Mouse (Mus musculus) kidney, adult 2 months (tissue): ENCODE results near the gene Stoml2. TPM values are rescaled to one million over a fixed set of nuclear protein-coding genes. Genes with fewer than 3 reads are reported as not detected.

Experiments used
- DNase-seq: peaks from one replicate; pipeline ENCODE4 v3.0.0; 2021
- H3K27ac ChIP-seq: fragments of 200-500 bp; 2 replicates; pipeline ENCODE4 v1.5.1; 2012; ENCODE audit warnings: low read depth, low read length, control low read depth, inconsistent platforms; ENCODE audit not compliant: insufficient read depth
- H3K27me3 ChIP-seq: fragments of 200-500 bp; replicated peaks from 2 replicates; pipeline ENCODE4 v1.6.1; 2012; ENCODE audit warnings: mild to moderate bottlenecking, moderate library complexity, low read length, inconsistent platforms; ENCODE audit not compliant: control insufficient read depth, insufficient read depth
- H3K36me3 ChIP-seq: fragments of 200-500 bp; 2 replicates; pipeline ENCODE4 v1.6.1; 2012; ENCODE audit warnings: mild to moderate bottlenecking, moderate library complexity, low read length, inconsistent platforms; ENCODE audit not compliant: control insufficient read depth, insufficient read depth
- H3K4me1 ChIP-seq: fragments of 200-500 bp; 2 replicates; pipeline ENCODE4 v1.6.1; 2011; ENCODE audit warnings: low read length; ENCODE audit not compliant: control insufficient read depth, insufficient read depth
- H3K4me3 ChIP-seq: fragments of 200-500 bp; 2 replicates; pipeline ENCODE4 v1.5.1; 2011; ENCODE audit warnings: mild to moderate bottlenecking, low read depth, low read length, control low read depth; ENCODE audit not compliant: insufficient read depth
- CTCF ChIP-seq: fragments of 200-500 bp; conservative IDR thresholded peaks from 2 replicates; pipeline ENCODE4 v1.5.1; 2011; ENCODE audit warnings: low read depth, mild to moderate bottlenecking, control low read depth, low read length, moderate library complexity, mixed read lengths; ENCODE audit not compliant: insufficient read depth, insufficient read length
- POLR2A ChIP-seq: fragments of 200-500 bp; IDR thresholded peaks from one replicate; pipeline ENCODE4 v1.6.1; 2011; ENCODE audit warnings: low read depth, low read length, control low read depth
- WGBS: fragments of 180-500 bp; shearing (Covaris S2); methylation state at CpG from one replicate; pipeline ENCODE4 v1.1.7; 2018; 5-methylcytosine and 5-hydroxymethylcytosine counted together
- polyA plus RNA-seq: library from polyadenylated mRNA; depleted of rRNA; stranded (reverse); fragments of >200 nt; gene quantifications from 2 replicates; pipeline ENCODE4 v1.2.3, GENCODE M21; 2012

The Stoml2 gene
- polyA plus RNA-seq, 1 experiment: 118 TPM

DNA sequence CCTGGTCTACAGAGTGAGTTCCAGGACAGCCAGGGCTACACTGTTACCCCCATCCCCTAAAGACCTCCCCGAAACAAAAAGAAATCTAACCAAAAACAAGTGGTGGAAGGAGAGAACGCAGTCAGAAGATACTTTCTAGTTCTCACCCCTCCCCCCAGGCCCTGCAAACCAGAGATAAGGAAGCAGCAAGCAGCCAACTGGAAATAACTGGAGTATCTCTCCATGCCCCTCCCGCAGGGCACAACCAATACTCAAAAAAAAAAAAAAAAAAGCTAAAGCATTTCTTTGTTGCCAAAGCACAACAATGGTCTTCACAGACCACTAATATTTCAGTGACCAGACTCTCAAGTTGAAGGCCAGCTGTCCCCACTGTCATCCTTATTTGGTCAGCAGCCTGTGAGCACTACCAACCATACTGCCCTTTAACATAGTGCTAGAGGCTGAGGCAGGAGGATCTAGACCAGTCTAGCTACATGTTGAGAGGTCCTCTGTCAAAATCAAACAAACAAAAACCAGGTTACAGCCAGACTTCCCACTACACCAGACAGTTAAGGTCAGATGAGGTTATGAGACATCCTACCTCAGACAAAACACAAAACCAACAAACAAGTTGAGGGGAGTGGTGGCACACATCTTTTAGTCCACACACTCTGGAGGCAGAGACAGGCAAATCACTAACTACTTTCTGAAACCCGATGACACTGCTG, 6.5 kb upstream of the Stoml2 start:
- Histone ChIP-seq H3K4me3 (no peak overlapping the region), H3K27ac (no peak overlapping the region), H3K27me3 (no peaks in the 10 kb centered on the region), H3K36me3 (no peaks in the 10 kb centered on the region), H3K4me1 (peaks cover 11% of the 10 kb centered on the region; the same call in 1 of the 2 replicates)
- no peak for DNase-seq
- TF ChIP-seq CTCF (no peak), POLR2A (no peak)
- 60% methylated on average over 4 of the region's 4 CpGs for WGBS

DNA sequence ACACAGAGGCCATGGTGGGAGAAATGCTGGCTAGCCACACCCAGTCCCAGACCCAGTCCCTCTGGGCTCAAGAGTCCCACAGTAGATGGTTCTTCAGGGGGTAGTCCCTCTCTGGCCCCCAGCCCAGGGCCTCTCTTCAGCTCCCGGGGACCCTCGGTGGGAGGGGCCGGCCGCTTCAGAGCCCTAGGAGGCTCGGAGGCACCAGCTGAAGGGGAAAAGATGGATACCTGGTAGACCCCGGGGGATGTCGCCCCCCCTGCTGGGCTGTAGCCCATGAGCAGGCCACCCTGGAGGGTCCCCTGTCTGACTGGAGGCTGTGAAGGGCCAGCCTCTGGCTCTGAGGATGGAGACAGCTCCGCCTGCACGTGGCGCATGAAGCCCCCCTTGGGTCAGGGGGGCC, 4.8 kb upstream of the Stoml2 start:
- no peaks in the 10 kb centered on the region for H3K27me3 ChIP-seq
- no peak for TF ChIP-seq CTCF
- no peak for TF ChIP-seq POLR2A
- no peak for DNase-seq
- H3K36me3 ChIP-seq: no peaks in the 10 kb centered on the region
- H3K4me1 ChIP-seq: peaks cover 15% of the 10 kb centered on the region; the same call in 1 of the 2 replicates
- 90% methylated on average over 10 of the region's 10 CpGs for WGBS
- H3K27ac ChIP-seq: no peak overlapping the region
- no peak overlapping the region for H3K4me3 ChIP-seq

DNA sequence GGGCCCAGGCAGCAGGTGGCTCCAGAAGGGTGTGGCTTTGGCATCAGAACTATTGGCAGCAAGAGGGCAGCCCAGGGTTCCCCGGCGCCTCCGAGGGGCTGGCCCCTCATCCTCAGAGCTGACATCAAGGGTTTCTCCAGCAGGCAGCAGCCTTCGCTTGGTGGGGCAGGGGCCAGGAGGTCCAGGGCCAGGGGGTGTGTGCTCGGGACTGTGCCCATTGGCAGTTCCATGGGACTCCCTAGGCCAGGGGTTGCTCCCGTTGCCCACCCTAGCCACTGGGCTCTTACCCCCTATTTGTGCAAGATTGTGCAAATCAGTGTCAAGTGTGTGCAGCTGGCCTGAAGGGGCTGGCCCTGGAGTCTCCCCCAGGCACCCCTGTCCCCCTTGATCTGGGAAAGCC, 4.3 kb upstream of the Stoml2 start:
- TF ChIP-seq CTCF: no peak
- TF ChIP-seq POLR2A: no peak
- Histone ChIP-seq H3K27ac (no peak overlapping the region), H3K4me1 (peaks cover 15% of the 10 kb centered on the region; the same call in 1 of the 2 replicates), H3K4me3 (no peak overlapping the region), H3K27me3 (no peaks in the 10 kb centered on the region), H3K36me3 (no peaks in the 10 kb centered on the region)
- DNase-seq: no peak
- WGBS: 89% methylated on average over 6 of the region's 6 CpGs

DNA sequence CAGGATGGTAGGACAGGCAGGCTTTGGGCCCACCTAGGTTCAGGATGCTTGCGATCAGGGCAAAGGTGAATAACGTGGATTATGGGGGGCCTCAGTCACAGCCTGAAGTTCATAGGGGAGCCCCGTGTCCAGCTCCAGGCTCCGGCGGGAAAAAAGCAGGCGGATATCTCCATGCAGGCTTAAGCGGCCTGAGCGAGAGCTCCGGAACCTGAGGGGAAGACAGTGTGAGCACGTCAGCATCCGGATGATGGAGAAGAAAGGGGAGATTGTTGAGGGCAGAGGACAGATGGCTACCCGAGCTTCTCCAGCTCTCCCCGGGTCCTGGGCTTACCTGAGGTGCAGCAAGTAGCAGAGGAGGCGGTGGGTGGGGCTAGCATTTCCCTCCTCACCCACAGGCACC, 2.0 kb upstream of the Stoml2 start:
- DNase-seq: no peak
- H3K27me3 ChIP-seq: no peaks in the 10 kb centered on the region
- whole genome bisulfite sequencing: 84% methylated on average over 14 of the region's 14 CpGs
- H3K4me1 ChIP-seq: peaks cover 7% of the 10 kb centered on the region; the same call in 1 of the 2 replicates
- no peaks in the 10 kb centered on the region for H3K36me3 ChIP-seq
- TF ChIP-seq POLR2A (no peak), CTCF (no peak)
- H3K4me3 ChIP-seq: no peak overlapping the region
- no peak overlapping the region for H3K27ac ChIP-seq

DNA sequence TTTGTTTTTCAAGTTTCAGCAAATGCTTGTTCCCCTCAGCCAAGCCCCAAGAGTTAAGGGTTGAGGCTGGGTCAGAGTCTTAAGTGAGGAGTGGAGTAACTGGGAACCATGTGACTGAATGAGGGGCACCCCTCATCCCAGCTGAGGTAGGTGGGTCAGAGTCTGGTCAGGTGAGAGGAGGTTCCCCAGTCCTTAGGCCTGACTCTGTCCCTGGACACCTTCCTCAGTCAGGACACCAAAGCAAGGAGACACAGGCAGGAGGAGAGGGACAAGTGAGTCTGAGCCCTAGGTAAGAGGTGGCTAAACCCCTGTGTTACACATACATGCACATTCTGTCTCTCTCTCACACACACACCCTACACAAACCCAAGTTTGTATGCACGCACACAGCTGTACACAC, 991 bp upstream of the Stoml2 start:
- WGBS: 96% methylated on average over 1 of the region's 1 CpGs
- Histone ChIP-seq H3K4me3 (no peak overlapping the region), H3K4me1 (peaks cover 7% of the 10 kb centered on the region; the same call in 1 of the 2 replicates), H3K36me3 (no peaks in the 10 kb centered on the region), H3K27me3 (no peaks in the 10 kb centered on the region), H3K27ac (no peak overlapping the region)
- TF ChIP-seq CTCF (no peak), POLR2A (no peak)
- DNase-seq: no peak

DNA sequence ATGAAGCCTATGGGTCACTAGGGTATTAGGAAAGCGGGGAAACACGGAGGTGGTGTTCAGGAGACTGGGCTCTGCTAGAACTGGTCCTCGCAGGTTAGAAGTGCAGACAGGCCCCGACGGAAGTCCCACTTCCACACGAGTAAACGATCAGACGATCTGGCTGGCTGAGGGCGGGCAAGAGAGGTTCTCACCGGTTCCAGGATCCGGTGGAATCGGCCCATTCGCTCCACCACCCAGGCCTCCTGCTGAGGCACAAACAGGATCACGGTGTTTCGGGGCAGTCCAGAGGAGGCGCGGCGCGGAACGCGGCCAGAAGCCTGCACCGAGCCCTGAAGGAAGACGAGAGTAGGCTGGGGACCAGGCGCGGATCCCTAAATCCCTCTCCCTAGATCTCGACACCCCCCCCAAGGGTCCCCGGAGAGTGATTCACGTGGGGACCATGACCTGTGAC, 705 bp downstream of the Stoml2 start:
- WGBS: 1% methylated on average over 28 of the region's 28 CpGs
- DNase-seq: peak; percentile 65

DNA sequence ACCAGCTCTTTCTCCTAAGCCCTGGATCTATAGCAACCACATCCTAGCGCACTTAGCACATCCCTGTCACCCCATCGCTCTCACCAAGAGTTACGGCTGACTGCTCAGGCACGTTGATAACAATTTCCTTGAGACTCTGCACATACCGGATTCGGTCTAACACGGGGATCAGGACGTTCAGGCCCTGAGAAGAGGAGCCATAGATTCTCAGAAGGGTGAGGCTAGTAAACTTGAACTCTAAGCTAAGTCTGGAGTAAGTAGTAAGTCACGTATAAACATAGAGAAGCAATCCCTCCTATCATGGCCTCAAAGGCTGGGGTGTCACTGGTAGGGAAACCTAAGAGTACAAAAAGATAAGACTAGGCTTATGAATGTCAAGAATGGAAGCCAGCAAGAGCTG, 1.2 kb downstream of the Stoml2 start:
- H3K4me1 ChIP-seq: peaks cover 7% of the 10 kb centered on the region; the same call in 1 of the 2 replicates
- no peak for DNase-seq
- 47% methylated on average over 9 of the region's 9 CpGs for WGBS
- H3K27me3 ChIP-seq: no peaks in the 10 kb centered on the region
- H3K27ac ChIP-seq: peak overlapping the region; percentile 86; the same call in 1 of the 2 replicates
- H3K36me3 ChIP-seq: no peaks in the 10 kb centered on the region
- H3K4me3 ChIP-seq: peak overlapping the region; percentile 81
- TF ChIP-seq CTCF: no peak
- TF ChIP-seq POLR2A: no peak

More for the DNA sequence above, 705 bp downstream of the Stoml2 start:
- H3K27me3 ChIP-seq: no peaks in the 10 kb centered on the region
- H3K27ac ChIP-seq: peak overlapping the region; percentile 86
- H3K36me3 ChIP-seq: no peaks in the 10 kb centered on the region
- TF ChIP-seq CTCF: no peak
- TF ChIP-seq POLR2A: no peak
- H3K4me3 ChIP-seq: peak overlapping the region; percentile 81
- H3K4me1 ChIP-seq: peaks cover 7% of the 10 kb centered on the region; the same call in 1 of the 2 replicates
